Mouse (Mus musculus) hindbrain, postnatal 0 days (tissue): ENCODE measurements at regions not wholly inside any gene's neighbourhood (a gene's known extent, or its start where the extent isn't known, plus 50 kb on each side); places are given as distances from the start of the nearest gene placed in this dataset.

Experiments used
- ATAC-seq: fragments of 200-750 bp; cut with Nextera tagmentation; 2 replicates; pipeline ENCODE4 v1.8.0; 2017; ENCODE audit warnings: mild to moderate bottlenecking, moderate TSS enrichment, moderate library complexity
- DNase-seq: peaks from one replicate; pipeline ENCODE4 v3.0.0-alpha.2; 2015; ENCODE audit warnings: low spot score
- H3K27ac ChIP-seq: fragments of 300-500 bp; sonication (generic); 2 replicates; pipeline ENCODE4 v1.5.1; 2014; ENCODE audit warnings: mild to moderate bottlenecking
- H3K27me3 ChIP-seq: fragments of 300-500 bp; sonication (generic); 2 replicates; pipeline ENCODE4 v1.6.1; 2014; ENCODE audit warnings: low read length, mixed read lengths; ENCODE audit not compliant: insufficient read depth
- H3K36me3 ChIP-seq: fragments of 300-500 bp; sonication (generic); 2 replicates; pipeline ENCODE4 v1.6.1; 2014; ENCODE audit warnings: low read length, mixed read lengths; ENCODE audit not compliant: insufficient read depth
- H3K4me1 ChIP-seq: fragments of 300-500 bp; sonication (generic); 2 replicates; pipeline ENCODE4 v1.6.1; 2014; ENCODE audit warnings: antibody characterized with exemption, low read length, mixed read lengths; ENCODE audit not compliant: insufficient read depth
- H3K4me2 ChIP-seq: fragments of 300-500 bp; sonication (generic); 2 replicates; pipeline ENCODE4 v1.6.1; 2014; ENCODE audit warnings: low read depth, mild to moderate bottlenecking, low read length, moderate library complexity, mixed read lengths
- H3K4me3 ChIP-seq: fragments of 300-500 bp; sonication (generic); 2 replicates; pipeline ENCODE4 v1.5.1; 2014; ENCODE audit warnings: low read length
- H3K9ac ChIP-seq: fragments of 300-500 bp; sonication (generic); replicated peaks from 2 replicates; pipeline ENCODE4 v1.6.1; 2014; ENCODE audit warnings: mild to moderate bottlenecking, low read length, moderate library complexity, mixed read lengths
- H3K9me3 ChIP-seq: fragments of 300-500 bp; sonication (generic); 2 replicates; pipeline ENCODE4 v1.6.1; 2016; ENCODE audit warnings: low read length, mixed read lengths
- CTCF ChIP-seq: IDR thresholded peaks from 2 replicates; pipeline ENCODE4 v1.5.1; 2016; ENCODE audit warnings: antibody characterized with exemption, control low read depth, low read depth
- WGBS: fragments of 180-500 bp; shearing (Covaris S2); extraction: QIAGEN DNeasy Blood & Tissue Kit; methylation state at CpG from one replicate; pipeline ENCODE4 v1.1.7; 2014; 5-methylcytosine and 5-hydroxymethylcytosine counted together

DNA sequence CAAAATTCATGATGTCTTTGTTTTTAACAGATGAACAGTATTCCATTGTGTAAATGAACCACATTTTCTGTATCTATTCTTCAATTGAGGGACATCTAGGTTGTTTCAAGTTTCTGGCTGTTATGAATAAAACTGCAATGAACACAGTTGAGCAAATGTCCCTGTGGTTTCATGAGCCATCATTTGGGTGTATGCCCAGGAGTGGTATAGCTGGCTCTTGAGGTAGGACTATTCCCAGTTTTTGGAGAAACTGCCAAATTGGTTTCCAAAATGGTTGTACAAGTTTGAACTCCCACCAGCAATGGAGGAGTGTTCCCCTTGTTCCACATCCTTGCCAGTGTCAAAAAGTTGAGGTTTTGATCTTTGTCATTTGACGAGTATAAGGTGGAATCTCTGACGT is 74.2 kb upstream of the Sema6d start:
- Histone ChIP-seq H3K4me3 (no peak overlapping the region), H3K27ac (no peak overlapping the region), H3K27me3 (no peaks in the 10 kb centered on the region), H3K4me2 (no peak overlapping the region), H3K36me3 (no peaks in the 10 kb centered on the region), H3K9me3 (no peaks in the 10 kb centered on the region), H3K9ac (no peak overlapping the region), H3K4me1 (no peaks in the 10 kb centered on the region)
- no peak for DNase-seq
- 92% methylated on average over 2 of the region's 2 CpGs for WGBS
- no peak for TF ChIP-seq CTCF
- no peak for ATAC-seq
